Mouse (Mus musculus) ES-E14 (cell line): ENCODE measurements at regions not wholly inside any gene's neighbourhood (a gene's known extent, or its start where the extent isn't known, plus 50 kb on each side); places are given as distances from the start of the nearest gene placed in this dataset.

Source experiments
- CHD2 ChIP-seq: IDR thresholded peaks from 2 replicates; pipeline ENCODE4 v1.6.1; 2014; ENCODE audit warnings: mild to moderate bottlenecking, low read depth, low read length, inconsistent platforms
- HCFC1 ChIP-seq: IDR thresholded peaks from 2 replicates; pipeline ENCODE4 v1.6.1; 2012; ENCODE audit warnings: low read length, inconsistent platforms, borderline replicate concordance; ENCODE audit not compliant: insufficient read depth
- MAFK ChIP-seq: IDR thresholded peaks from 2 replicates; pipeline ENCODE4 v1.6.1; 2014; ENCODE audit warnings: mild to moderate bottlenecking, low read depth, low read length, inconsistent platforms; ENCODE audit not compliant: insufficient read depth
- ZC3H11A ChIP-seq: IDR thresholded peaks from 2 replicates; pipeline ENCODE4 v1.6.1; 2012; ENCODE audit warnings: low read depth, mild to moderate bottlenecking, inconsistent platforms, low read length, borderline replicate concordance
- ZNF384 ChIP-seq: IDR thresholded peaks from 2 replicates; pipeline ENCODE4 v1.6.1; 2012; ENCODE audit warnings: low read depth, low read length, inconsistent platforms

- no peak for TF ChIP-seq ZNF384
- no peak for TF ChIP-seq ZC3H11A
- TF ChIP-seq MAFK = no peak
- TF ChIP-seq CHD2 = no peak
- TF ChIP-seq HCFC1 = no peak
Measured at GRCm38 (mm10) chr2:117064126-117064525, 57.0 kb upstream of the Spred1 start.
